Mouse (Mus musculus): ENCODE measurements at regions not wholly inside any gene's neighbourhood (a gene's known extent, or its start where the extent isn't known, plus 50 kb on each side); places are given as distances from the start of the nearest gene placed in this dataset.
A peak's percentile ranks its signal among the peaks of the same experiment; 100 is the strongest.

GRCm38 (mm10) chr1:41427853-41428252 lies 622.5 kb downstream of the Tmem182 start:
- Histone ChIP-seq H3K4me1 (ENCODE audit: control insufficient read depth, insufficient read depth, low read length) (peaks cover 32% of the 10 kb centered on the region), H3K36me3 (ENCODE audit: control insufficient read depth, insufficient read depth, low read length) (no peaks in the 10 kb centered on the region), H3K9ac (ENCODE audit: low read length) (no peak overlapping the region), H3K4me2 (ENCODE audit: low read length) (no peak overlapping the region), H3K4me3 (ENCODE audit: low read depth, low read length) (no peak overlapping the region), H3K27me3 (replicated peaks; ENCODE audit: control insufficient read depth, insufficient read depth, low read length) (no peaks in the 10 kb centered on the region), H3K9me3 (replicated peaks; ENCODE audit: control insufficient read depth, low read length) (no peaks in the 10 kb centered on the region), H3K27ac (ENCODE audit: low read depth, low read length) (no peak overlapping the region)
- DNase-seq (ENCODE audit: low spot score) (peak; percentile 95), ATAC-seq (peak; percentile 81)
- WGBS, result 6% methylated on average over 6 of the region's 6 CpGs

- Histone ChIP-seq H3K9me3 (replicated peaks; ENCODE audit: control insufficient read depth, low read length) (no peaks in the 10 kb centered on the region), H3K9ac (ENCODE audit: low read length) (no peak overlapping the region), H3K4me1 (ENCODE audit: control insufficient read depth, insufficient read depth, low read length) (peaks cover 29% of the 10 kb centered on the region), H3K4me2 (ENCODE audit: low read length) (peak overlapping the region; percentile 34), H3K27ac (ENCODE audit: low read depth, low read length) (no peak overlapping the region), H3K36me3 (ENCODE audit: control insufficient read depth, insufficient read depth, low read length) (no peaks in the 10 kb centered on the region), H3K4me3 (ENCODE audit: low read depth, low read length) (no peak overlapping the region), H3K27me3 (replicated peaks; ENCODE audit: control insufficient read depth, insufficient read depth, low read length) (no peaks in the 10 kb centered on the region)
- DNase-seq (ENCODE audit: low spot score) (peak; percentile 92), ATAC-seq (peak; percentile 79)
- 6% methylated on average over 7 of the region's 7 CpGs for WGBS
Observed at GRCm38 (mm10) chr1:41431127-41431690, 625.8 kb downstream of the Tmem182 start.

GRCm38 (mm10) chr1:41435379-41435778 lies 630.0 kb downstream of the Tmem182 start:
- H3K9me3 ChIP-seq (replicated peaks; ENCODE audit: control insufficient read depth, low read length), result no peaks in the 10 kb centered on the region
- H3K9ac ChIP-seq (ENCODE audit: low read length), result no peak overlapping the region
- WGBS, result 80% methylated on average over 3 of the region's 3 CpGs
- no peaks in the 10 kb centered on the region for H3K27me3 ChIP-seq (replicated peaks; ENCODE audit: control insufficient read depth, insufficient read depth, low read length)
- no peaks in the 10 kb centered on the region for H3K36me3 ChIP-seq (ENCODE audit: control insufficient read depth, insufficient read depth, low read length)
- ATAC-seq (no peak), DNase-seq (ENCODE audit: low spot score) (no peak)
- H3K27ac ChIP-seq (ENCODE audit: low read depth, low read length), result no peak overlapping the region
- H3K4me3 ChIP-seq (ENCODE audit: low read depth, low read length), result no peak overlapping the region
- peaks cover 9% of the 10 kb centered on the region for H3K4me1 ChIP-seq (ENCODE audit: control insufficient read depth, insufficient read depth, low read length)
- H3K4me2 ChIP-seq (ENCODE audit: low read length), result no peak overlapping the region

- no peak overlapping the region for H3K27ac ChIP-seq (ENCODE audit: low read depth, low read length)
Observed at GRCm38 (mm10) chr1:41449972-41450371, 644.6 kb downstream of the Tmem182 start.

More at GRCm38 (mm10) chr1:41449972-41450371, 644.6 kb downstream of the Tmem182 start:
- no peak for DNase-seq (ENCODE audit: low spot score)
- Histone ChIP-seq H3K27me3 (replicated peaks; ENCODE audit: control insufficient read depth, insufficient read depth, low read length) (no peaks in the 10 kb centered on the region), H3K9ac (ENCODE audit: low read length) (no peak overlapping the region), H3K4me2 (ENCODE audit: low read length) (no peak overlapping the region), H3K4me3 (ENCODE audit: low read depth, low read length) (no peak overlapping the region), H3K9me3 (replicated peaks; ENCODE audit: control insufficient read depth, low read length) (no peaks in the 10 kb centered on the region), H3K36me3 (ENCODE audit: control insufficient read depth, insufficient read depth, low read length) (no peaks in the 10 kb centered on the region), H3K4me1 (ENCODE audit: control insufficient read depth, insufficient read depth, low read length) (no peaks in the 10 kb centered on the region)
- no peak for ATAC-seq
